Mouse (Mus musculus) embryonic facial prominence, embryonic 14.5 days (tissue): ENCODE data around the gene Kif7. TPM values are rescaled to one million over a fixed set of nuclear protein-coding genes. Genes with fewer than 3 reads are reported as not detected.
A peak's percentile ranks its signal among the peaks of the same experiment; 100 is the strongest.

Source experiments
- ATAC-seq: fragments of 200-750 bp; cut with Nextera tagmentation; 2 replicates; pipeline ENCODE4 v1.8.0; 2017; ENCODE audit warnings: low read depth, moderate number of reproducible peaks, moderate TSS enrichment
- DNase-seq: peaks from one replicate; pipeline ENCODE4 v3.0.0-alpha.2; 2015; ENCODE audit warnings: low spot score
- H3K27ac ChIP-seq: fragments of 300-500 bp; sonication (generic); replicated peaks from 2 replicates; pipeline ENCODE4 v1.5.1; 2014; ENCODE audit warnings: low read depth, mild to moderate bottlenecking, low read length, moderate library complexity
- H3K27me3 ChIP-seq: fragments of 300-500 bp; sonication (generic); replicated peaks from 2 replicates; pipeline ENCODE4 v1.6.1; 2014; ENCODE audit warnings: low read length; ENCODE audit not compliant: control insufficient read depth, insufficient read depth
- H3K36me3 ChIP-seq: fragments of 300-500 bp; sonication (generic); 2 replicates; pipeline ENCODE4 v1.6.1; 2014; ENCODE audit warnings: low read length, mixed read lengths; ENCODE audit not compliant: control insufficient read depth, insufficient read depth
- H3K4me1 ChIP-seq: fragments of 300-500 bp; sonication (generic); 2 replicates; pipeline ENCODE4 v1.6.1; 2014; ENCODE audit warnings: antibody characterized with exemption, low read length; ENCODE audit not compliant: control insufficient read depth, insufficient read depth
- H3K4me2 ChIP-seq: fragments of 300-500 bp; sonication (generic); 2 replicates; pipeline ENCODE4 v1.6.1; 2014; ENCODE audit warnings: low read depth, mild to moderate bottlenecking, low read length, moderate library complexity, mixed read lengths
- H3K4me3 ChIP-seq: fragments of 300-500 bp; sonication (generic); 2 replicates; pipeline ENCODE4 v1.5.1; 2014; ENCODE audit warnings: low read depth, mild to moderate bottlenecking, low read length
- H3K9ac ChIP-seq: fragments of 300-500 bp; sonication (generic); 2 replicates; pipeline ENCODE4 v1.6.1; 2014; ENCODE audit warnings: low read depth, mild to moderate bottlenecking, low read length, moderate library complexity, mixed read lengths
- H3K9me3 ChIP-seq: fragments of 300-500 bp; sonication (generic); 2 replicates; pipeline ENCODE4 v1.6.1; 2016; ENCODE audit warnings: low read length; ENCODE audit not compliant: control insufficient read depth
- WGBS: fragments of 180-500 bp; shearing (Covaris S2); extraction: QIAGEN DNeasy Blood & Tissue Kit; methylation state at CpG from one replicate; pipeline ENCODE4 v1.1.7; 2014; 5-methylcytosine and 5-hydroxymethylcytosine counted together
- polyA plus RNA-seq: library from polyadenylated mRNA; unstranded; fragments of >200 nt; fragmentation: Nextera tagmentation; extraction: Ambion mirVana; gene quantifications from 2 replicates; pipeline ENCODE4 v1.2.1, GENCODE M21; 2014

The Kif7 gene
- polyA plus RNA-seq, 1 experiment from 2014 or later = 5.3 TPM

- 87% methylated on average over 5 of the region's 5 CpGs for WGBS
- no peak overlapping the region for H3K9ac ChIP-seq
- H3K27ac ChIP-seq = no peak overlapping the region
- no peak overlapping the region for H3K4me3 ChIP-seq
- H3K4me1 ChIP-seq = no peaks in the 10 kb centered on the region
- H3K9me3 ChIP-seq = no peaks in the 10 kb centered on the region
- no peaks in the 10 kb centered on the region for H3K36me3 ChIP-seq
- no peak for DNase-seq
- H3K27me3 ChIP-seq = no peaks in the 10 kb centered on the region
- no peak overlapping the region for H3K4me2 ChIP-seq
- no peak for ATAC-seq
Observed at GRCm38 (mm10) chr7:79744585-79744984, 29.1 kb upstream of the Kif7 start.

- no peaks in the 10 kb centered on the region for H3K36me3 ChIP-seq
- no peak overlapping the region for H3K9ac ChIP-seq
- ATAC-seq = no peak
- H3K4me3 ChIP-seq = no peak overlapping the region
- no peaks in the 10 kb centered on the region for H3K4me1 ChIP-seq
- H3K9me3 ChIP-seq = no peaks in the 10 kb centered on the region
- H3K4me2 ChIP-seq = no peak overlapping the region
- no peak for DNase-seq
- 94% methylated on average over 9 of the region's 9 CpGs for WGBS
- H3K27ac ChIP-seq = no peak overlapping the region
- H3K27me3 ChIP-seq = no peaks in the 10 kb centered on the region
Observed at GRCm38 (mm10) chr7:79744051-79744450, 28.5 kb upstream of the Kif7 start.

GRCm38 (mm10) chr7:79742659-79743536 is 27.4 kb upstream of the Kif7 start, which contains the start of the genes Pex11a and Wdr93:
TSS of gene Pex11a (minus strand) at chr7:79743131.
TSS of gene Wdr93 (plus strand) at chr7:79743163.
- Histone ChIP-seq H3K9ac (peak within 1 kb of the TSS; percentile 65), H3K36me3 (no peaks in the 10 kb centered on the region; the same call in 1 of the 2 replicates), H3K4me2 (peak within 1 kb of the TSS; percentile 81), H3K9me3 (no peaks in the 10 kb centered on the region), H3K27me3 (no peaks in the 10 kb centered on the region), H3K4me1 (no peaks in the 10 kb centered on the region), H3K27ac (no peak within 1 kb of the TSS), H3K4me3 (peak within 1 kb of the TSS; percentile 56)
- DNase-seq (peak; percentile 95), ATAC-seq (peak; percentile 85)
- 6% methylated on average over 22 of the region's 46 CpGs for WGBS

GRCm38 (mm10) chr7:79742277-79742658 is 26.7 kb upstream of the Kif7 start:
- Histone ChIP-seq H3K9ac (peak overlapping the region; percentile 65), H3K4me3 (peak overlapping the region; percentile 56), H3K9me3 (no peaks in the 10 kb centered on the region), H3K4me1 (no peaks in the 10 kb centered on the region), H3K4me2 (peak overlapping the region; percentile 81), H3K27ac (no peak overlapping the region), H3K36me3 (no peaks in the 10 kb centered on the region; the same call in 1 of the 2 replicates), H3K27me3 (no peaks in the 10 kb centered on the region)
- DNase-seq (no peak), ATAC-seq (no peak)
- 20% methylated on average over 11 of the region's 11 CpGs for WGBS

GRCm38 (mm10) chr7:79740279-79740678 is 24.8 kb upstream of the Kif7 start:
- WGBS = 76% methylated on average over 4 of the region's 4 CpGs
- DNase-seq = no peak
- Histone ChIP-seq H3K4me3 (no peak overlapping the region), H3K9me3 (no peaks in the 10 kb centered on the region), H3K9ac (no peak overlapping the region), H3K4me2 (no peak overlapping the region), H3K27me3 (no peaks in the 10 kb centered on the region), H3K27ac (no peak overlapping the region), H3K36me3 (peaks cover 10% of the 10 kb centered on the region; the same call in 1 of the 2 replicates), H3K4me1 (no peaks in the 10 kb centered on the region)
- no peak for ATAC-seq

GRCm38 (mm10) chr7:79738913-79739312 is 23.4 kb upstream of the Kif7 start:
- Histone ChIP-seq H3K27me3 (no peaks in the 10 kb centered on the region), H3K4me3 (no peak overlapping the region), H3K4me1 (no peaks in the 10 kb centered on the region), H3K9me3 (no peaks in the 10 kb centered on the region), H3K27ac (no peak overlapping the region), H3K4me2 (no peak overlapping the region), H3K9ac (no peak overlapping the region), H3K36me3 (peaks cover 10% of the 10 kb centered on the region; the same call in 1 of the 2 replicates)
- ATAC-seq (no peak), DNase-seq (no peak)
- 83% methylated on average over 2 of the region's 2 CpGs for WGBS

GRCm38 (mm10) chr7:79736511-79736910 is 21.0 kb upstream of the Kif7 start:
- 92% methylated on average over 14 of the region's 14 CpGs for WGBS

GRCm38 (mm10) chr7:79734563-79734962 is 19.0 kb upstream of the Kif7 start:
- ATAC-seq = no peak

More at GRCm38 (mm10) chr7:79736511-79736910, 21.0 kb upstream of the Kif7 start:
- DNase-seq (no peak), ATAC-seq (no peak)
- Histone ChIP-seq H3K27ac (no peak overlapping the region), H3K4me2 (no peak overlapping the region), H3K27me3 (no peaks in the 10 kb centered on the region), H3K4me3 (no peak overlapping the region), H3K9me3 (no peaks in the 10 kb centered on the region), H3K4me1 (no peaks in the 10 kb centered on the region), H3K36me3 (peaks cover 10% of the 10 kb centered on the region; the same call in 1 of the 2 replicates), H3K9ac (no peak overlapping the region)

More at GRCm38 (mm10) chr7:79734563-79734962, 19.0 kb upstream of the Kif7 start:
- no peak overlapping the region for H3K4me2 ChIP-seq
- no peaks in the 10 kb centered on the region for H3K4me1 ChIP-seq
- no peak overlapping the region for H3K27ac ChIP-seq
- no peaks in the 10 kb centered on the region for H3K9me3 ChIP-seq
- WGBS = 84% methylated on average over 8 of the region's 8 CpGs
- no peaks in the 10 kb centered on the region for H3K27me3 ChIP-seq
- H3K36me3 ChIP-seq = peaks cover 10% of the 10 kb centered on the region; the same call in 1 of the 2 replicates
- H3K9ac ChIP-seq = no peak overlapping the region
- DNase-seq = no peak
- no peak overlapping the region for H3K4me3 ChIP-seq
